Mouse (Mus musculus): Measurements from ENCODE around the gene Scgb1a1. TPM values are rescaled to one million over a fixed set of nuclear protein-coding genes. Genes with fewer than 3 reads are reported as not detected.
A peak's percentile ranks its signal among the peaks of the same experiment; 100 is the strongest.

Scgb1a1 gene
- total RNA-seq, 1 experiment from 2014 or later: not detected

DNA sequence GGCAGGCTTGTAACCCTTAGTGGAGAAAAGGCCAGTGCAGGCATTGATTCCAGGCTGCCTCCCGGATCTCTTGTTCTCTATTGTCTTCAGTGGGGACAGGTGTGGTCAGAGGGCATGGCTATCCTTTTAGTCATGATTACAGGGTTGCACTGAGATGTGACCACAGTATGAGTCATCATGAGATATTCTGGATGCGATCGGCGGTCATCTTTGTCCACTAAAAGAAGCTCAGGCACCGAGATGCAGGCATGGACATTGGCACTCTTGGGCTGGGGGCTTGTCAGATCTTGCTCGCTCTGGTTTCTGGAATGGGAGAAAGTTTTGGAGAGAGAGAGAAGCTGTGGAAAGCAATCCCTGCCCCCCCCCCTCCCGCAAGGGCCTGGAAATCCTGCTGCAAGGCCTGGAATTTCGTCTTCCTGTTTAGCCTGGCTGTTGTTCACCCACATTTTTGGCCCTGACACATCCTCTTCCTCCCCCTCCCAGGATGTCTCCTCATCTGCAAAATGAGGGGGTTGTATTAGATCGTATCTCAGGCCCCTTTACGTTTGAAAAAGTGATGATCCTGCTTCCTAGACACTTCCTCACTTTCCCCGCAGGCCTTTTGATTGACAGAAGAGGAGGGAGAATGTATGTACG, 13.9 kb downstream of the Scgb1a1 start:
- ATAC-seq (replicated peaks; ENCODE audit: insufficient number of reproducible peaks, low FRiP score, low TSS enrichment, poor library complexity, severe bottlenecking): no peak

DNA sequence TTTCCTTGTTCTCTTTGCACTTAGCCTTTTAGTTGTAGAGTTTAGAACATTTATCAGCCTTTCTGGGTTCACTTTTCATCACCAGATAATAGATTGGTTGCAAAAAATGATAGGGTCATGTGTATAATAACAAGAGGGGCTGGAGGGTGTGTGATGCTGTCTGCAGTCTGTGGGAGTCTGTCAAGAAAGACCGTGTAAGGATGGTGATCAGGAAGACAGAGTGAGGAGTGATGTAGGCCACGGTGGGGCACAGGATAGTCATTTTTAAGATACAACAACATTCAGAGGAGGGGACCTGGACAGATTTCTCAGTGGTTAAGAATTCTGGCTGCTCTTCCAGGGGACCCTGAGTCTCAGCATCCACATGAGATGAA, 15.6 kb downstream of the Scgb1a1 start:
- no peak for ATAC-seq (replicated peaks; ENCODE audit: insufficient number of reproducible peaks, low FRiP score, low TSS enrichment, poor library complexity, severe bottlenecking)

DNA sequence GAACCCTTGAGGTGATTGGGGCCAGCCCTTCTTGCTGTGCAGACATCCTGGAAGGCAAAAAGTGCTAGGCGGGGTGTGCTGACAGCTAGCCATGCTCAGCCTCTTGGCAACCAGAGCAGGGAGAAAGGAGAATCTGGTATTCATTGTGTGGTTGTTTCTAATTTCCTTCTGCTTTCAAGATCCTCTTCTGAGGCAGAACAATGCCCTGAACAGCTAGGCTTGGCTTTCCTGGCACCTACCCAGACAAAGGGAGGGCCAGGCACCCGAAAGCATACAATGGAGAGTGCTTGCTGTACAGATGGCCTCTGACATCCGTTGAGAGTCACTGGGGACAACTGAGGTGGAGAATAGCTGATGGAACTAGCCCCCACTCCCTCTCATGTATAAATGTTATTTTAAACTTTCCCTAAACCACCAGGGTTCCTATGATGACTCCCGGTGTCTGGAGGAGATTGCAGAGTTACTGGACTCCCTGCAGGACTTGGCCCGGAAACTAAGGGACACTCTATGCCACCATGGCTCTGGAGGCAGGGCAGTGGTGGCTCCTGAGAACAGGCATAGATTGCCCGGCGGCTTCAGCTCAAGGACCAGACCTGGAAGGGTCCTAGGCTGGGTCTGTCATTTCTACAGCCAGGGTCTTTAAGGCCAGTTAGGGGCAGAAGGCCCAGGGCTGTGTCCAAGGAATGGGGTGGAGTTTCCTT, 16.2 kb downstream of the Scgb1a1 start:
- ATAC-seq (replicated peaks; ENCODE audit: insufficient number of reproducible peaks, low FRiP score, low TSS enrichment, poor library complexity, severe bottlenecking): peak; percentile 72

DNA sequence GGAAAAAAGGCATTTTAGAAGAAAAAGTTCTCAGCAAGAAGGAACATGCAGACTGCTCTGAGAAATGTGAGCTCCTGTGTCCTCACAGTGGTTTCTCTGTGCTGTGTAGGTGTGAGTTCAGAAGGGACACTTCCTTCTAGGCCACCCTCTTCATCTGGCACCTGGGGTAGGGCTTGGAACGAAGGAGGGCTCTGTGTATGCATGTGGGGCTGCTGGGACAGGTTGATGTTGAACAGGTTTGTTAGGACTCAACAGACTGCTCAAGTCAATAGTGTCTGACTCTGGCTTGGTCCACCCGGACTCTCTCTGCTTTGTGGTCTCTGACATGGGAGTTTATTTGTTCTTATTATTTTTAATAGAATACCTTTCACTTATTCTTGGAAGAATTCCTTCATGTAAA, 17.4 kb downstream of the Scgb1a1 start:
- ATAC-seq (replicated peaks; ENCODE audit: insufficient number of reproducible peaks, low FRiP score, low TSS enrichment, poor library complexity, severe bottlenecking): no peak

DNA sequence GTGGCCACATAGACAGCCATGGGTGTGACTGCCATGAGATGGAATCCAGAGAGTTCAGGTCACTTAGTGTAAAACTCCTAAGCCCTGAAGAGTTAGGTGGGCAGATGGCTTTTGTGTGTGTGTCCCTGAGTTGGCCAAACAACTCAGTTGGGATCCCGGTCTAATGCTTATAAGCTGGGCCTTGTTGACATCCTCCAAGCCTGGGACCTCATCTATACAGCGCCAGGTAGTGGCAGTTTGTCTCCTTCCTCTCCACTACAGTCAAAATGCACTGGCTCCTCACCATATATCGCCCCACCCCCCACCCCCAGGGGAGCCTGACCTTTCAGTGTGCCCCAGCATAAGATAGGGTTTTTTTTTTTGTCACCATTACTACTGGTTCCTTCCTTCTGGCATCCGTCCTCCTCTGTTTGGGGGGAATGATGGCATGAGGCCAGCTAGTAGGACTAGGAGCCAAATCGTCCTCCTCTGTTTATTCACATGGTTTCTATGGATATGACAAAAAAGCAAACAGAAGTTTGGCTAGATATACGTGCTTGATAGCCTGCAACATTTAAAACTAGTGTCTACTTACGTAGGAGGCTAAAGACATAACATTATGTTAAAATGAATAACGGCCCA, 18.0 kb downstream of the Scgb1a1 start:
- ATAC-seq (replicated peaks; ENCODE audit: insufficient number of reproducible peaks, low FRiP score, low TSS enrichment, poor library complexity, severe bottlenecking): no peak

DNA sequence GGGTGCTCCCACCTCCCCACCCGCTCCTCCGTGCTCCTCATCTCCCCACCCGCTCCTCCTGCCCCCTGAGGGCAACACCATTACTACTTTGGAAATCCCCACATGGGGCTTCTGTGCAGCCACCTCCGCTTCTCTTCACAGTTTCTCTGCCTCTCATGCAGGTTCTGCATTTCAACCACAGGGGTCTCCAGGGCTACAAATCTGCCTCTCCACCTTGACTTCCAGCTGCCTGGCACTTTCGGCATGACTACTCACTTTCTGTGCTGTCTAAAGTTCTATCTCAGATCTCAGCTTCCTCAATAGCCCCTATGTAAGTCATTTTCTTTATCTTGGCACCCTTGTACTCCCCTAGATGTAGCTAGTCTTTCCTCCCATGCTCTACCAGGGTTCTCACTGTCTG, 20.5 kb downstream of the Scgb1a1 start:
- no peak for ATAC-seq (replicated peaks; ENCODE audit: insufficient number of reproducible peaks, low FRiP score, low TSS enrichment, poor library complexity, severe bottlenecking)

DNA sequence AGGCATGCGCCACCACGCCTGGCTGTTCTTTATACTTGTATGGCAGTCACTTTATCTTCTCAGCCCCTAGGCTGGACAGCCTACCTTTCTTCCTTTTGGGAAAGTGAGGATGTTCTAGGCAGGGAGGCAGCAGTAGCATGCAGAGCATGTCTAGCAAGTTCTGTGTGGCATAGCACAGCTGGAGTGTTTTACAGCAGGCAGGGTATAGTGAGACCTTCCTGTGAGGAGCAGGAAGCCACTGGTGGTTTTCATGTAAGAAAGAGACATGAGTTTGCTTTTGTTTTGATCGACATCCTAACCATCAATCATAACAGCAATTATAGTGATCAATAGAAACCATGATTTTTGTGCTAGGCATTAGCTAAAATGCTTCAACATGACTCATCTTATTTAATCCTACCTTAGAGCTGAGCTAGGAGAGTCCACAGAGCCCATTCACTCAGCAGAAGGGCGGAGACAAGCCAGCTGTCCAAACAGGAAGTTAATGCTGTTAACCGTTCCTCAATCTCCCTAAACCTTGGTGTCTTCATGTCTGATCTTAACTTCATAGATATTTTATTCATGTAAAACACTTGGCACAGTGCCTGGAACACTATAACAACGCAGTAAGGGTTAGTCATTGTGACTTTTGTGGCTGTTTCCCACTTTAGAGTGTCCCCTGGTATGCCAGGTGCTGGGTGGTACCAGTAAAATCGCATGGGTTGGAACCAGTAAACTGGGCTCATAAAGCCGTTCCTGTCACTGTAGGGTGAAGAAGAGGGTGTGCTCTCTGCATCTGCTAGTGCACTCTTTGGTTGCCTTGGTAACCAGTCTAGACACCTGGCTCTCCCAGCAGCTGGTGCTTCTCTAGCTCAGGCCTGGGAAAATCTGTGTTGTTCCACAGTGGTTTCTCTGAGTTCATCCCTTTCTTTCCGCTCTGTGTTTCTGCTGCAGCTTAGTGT, 21.9 kb downstream of the Scgb1a1 start:
- peak; percentile 60 for ATAC-seq (replicated peaks; ENCODE audit: insufficient number of reproducible peaks, low FRiP score, low TSS enrichment, poor library complexity, severe bottlenecking)

DNA sequence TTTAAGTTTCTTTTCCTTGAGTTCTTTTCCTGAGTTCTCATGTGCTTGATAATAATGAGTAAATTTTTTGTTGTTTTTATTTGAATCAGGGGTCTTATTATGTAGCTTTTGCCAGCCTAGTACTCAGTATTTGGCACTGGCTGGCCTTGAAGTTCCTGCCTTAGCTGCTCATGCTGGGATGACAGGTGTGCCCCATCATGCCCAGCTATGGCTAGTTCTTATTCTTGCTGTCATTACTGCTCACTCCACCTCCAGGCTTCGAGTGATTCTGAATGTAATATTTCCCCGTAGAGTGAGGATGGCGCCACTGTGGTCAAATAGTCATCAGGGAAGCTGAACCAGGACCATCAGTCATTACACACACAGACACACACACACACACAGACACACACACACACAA, 23.9 kb downstream of the Scgb1a1 start:
- no peak for ATAC-seq (replicated peaks; ENCODE audit: insufficient number of reproducible peaks, low FRiP score, low TSS enrichment, poor library complexity, severe bottlenecking)

DNA sequence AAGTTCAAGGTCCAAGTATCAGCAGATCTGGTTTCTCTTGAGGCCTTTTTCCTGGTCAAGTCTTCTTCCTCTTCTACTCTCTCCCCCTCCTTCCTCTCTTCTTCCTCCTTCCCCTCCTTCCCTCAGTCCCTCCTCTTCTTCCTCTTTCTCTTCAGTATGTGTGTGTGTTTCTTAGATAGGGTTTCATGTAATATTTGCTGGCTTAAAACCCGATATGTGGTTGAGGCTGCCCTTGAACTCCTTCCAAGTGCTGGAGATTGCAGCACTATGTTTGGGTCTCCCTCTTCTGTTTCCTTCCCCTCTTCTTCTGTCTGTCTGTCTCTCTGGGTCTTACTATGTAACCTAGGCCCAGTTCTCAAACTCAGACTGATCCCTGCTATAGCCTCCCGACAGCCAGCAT, 24.9 kb downstream of the Scgb1a1 start:
- no peak for ATAC-seq (replicated peaks; ENCODE audit: insufficient number of reproducible peaks, low FRiP score, low TSS enrichment, poor library complexity, severe bottlenecking)

DNA sequence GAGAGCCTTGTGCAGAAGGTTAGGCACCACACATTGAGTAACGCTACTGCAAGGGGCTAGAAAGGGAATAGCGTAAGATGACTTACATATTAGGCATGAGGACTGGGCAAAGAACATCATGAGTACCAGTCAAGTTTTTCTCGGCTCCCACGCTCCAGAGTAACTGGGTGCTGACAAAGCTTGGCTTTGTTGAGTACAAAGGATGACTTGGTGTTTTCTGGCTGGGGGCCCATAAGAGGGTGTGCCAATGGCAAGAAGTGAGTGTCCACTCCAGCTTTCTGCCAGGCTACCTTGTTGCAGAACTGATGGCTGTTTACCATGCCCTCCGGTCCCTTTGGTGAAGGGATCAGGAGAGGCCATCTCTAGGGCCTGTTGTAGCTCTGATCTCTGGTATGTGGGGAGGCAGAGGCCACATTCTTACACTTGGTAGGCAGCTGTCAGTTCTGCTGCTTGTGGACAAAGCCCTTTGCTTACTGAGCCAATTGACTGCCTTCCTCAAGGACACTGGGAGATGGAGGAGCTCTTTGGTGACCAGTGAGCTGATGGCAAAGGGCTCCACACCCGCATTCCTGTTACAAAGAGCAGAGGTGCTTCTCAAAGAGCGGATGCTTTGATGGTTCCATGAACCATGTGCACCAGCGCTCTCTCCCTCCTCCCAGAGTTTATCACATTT, 26.4 kb downstream of the Scgb1a1 start:
- no peak for ATAC-seq (replicated peaks; ENCODE audit: insufficient number of reproducible peaks, low FRiP score, low TSS enrichment, poor library complexity, severe bottlenecking)

DNA sequence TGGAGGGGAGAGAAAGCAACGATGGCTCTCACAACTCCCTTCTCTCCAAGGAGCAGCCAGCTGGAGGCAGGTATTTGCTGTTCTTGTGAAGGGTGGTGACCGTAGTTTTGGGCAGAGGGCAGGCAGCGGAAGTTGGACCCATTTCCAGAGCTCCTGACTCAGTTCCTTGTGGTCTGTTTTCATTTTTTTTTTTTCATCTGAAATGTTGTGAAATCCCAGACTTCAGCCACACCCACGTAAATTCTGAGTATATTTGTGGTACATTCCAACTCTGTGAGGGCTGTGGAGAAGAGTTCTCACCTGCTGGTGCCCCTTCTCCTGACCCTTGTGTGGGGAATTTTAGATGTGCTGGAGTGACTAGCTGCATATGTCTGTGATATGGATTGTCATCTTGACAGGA, 27.7 kb downstream of the Scgb1a1 start:
- ATAC-seq (replicated peaks; ENCODE audit: insufficient number of reproducible peaks, low FRiP score, low TSS enrichment, poor library complexity, severe bottlenecking): peak; percentile 37; the same call in 1 of the 2 replicates

DNA sequence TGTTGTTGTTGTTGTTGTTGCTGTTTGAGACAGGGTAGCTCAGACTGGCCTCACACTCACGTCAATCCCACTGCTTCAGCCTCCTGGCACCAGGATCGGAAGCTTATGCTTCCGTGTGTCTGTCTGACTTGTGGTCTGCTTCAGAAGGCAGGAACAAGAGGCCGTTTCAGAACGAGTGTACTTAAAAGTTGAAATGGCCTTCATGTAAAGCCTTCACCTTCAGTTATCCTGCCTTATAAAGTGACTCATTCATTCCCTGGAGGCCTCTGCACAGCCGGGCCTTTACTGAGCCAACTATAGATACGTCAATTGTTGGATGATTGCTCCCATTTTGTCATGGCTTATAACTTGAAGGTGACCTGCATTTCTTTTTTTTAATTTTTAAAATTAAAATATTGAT, 28.4 kb downstream of the Scgb1a1 start:
- no peak for ATAC-seq (replicated peaks; ENCODE audit: insufficient number of reproducible peaks, low FRiP score, low TSS enrichment, poor library complexity, severe bottlenecking)

DNA sequence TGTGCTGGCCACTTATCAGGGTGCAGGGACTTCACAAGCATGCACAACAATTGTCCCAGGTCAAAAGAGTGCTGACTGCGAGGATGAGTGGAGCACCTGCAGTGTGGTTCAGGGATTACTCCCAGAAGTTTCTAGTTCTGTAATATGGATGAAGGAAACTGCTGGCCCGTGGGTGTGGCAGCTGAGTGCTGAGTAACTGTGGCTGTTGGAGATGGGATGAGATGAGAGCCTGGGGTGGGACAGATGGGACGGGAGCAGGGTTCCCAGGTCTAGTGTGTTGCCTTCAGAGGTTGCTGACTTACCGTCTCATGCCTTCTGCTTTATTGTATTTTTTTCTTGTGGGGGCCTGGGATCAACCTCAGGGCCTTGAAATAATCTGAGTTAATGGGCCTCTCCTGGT, 28.8 kb downstream of the Scgb1a1 start:
- no peak for ATAC-seq (replicated peaks; ENCODE audit: insufficient number of reproducible peaks, low FRiP score, low TSS enrichment, poor library complexity, severe bottlenecking)

DNA sequence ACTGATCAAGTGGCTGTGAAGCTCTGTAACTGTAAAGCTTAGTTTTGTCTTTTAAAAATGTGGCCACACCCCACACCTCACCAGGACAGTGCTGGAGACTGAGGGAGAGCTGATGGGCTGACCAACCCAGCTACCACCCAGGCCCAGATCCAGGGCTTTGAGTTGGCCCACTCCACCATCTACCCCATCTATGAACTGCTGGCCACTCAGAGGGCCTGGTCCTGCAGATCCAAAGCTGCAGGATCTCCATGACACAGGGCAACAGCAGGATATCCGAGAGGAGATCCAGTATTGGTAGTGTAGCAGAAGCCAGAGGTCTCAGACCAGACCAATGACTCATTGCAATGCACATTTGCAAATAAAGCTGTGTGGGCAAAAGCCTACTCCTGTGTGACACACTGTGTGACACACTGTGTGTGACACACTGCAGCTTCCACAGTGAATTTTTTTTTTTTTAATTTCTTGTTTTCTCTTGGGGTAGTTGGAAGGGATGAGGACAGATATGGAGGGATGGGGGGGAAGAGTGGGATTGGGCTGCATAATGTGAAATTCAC, 29.4 kb downstream of the Scgb1a1 start:
- no peak for ATAC-seq (replicated peaks; ENCODE audit: insufficient number of reproducible peaks, low FRiP score, low TSS enrichment, poor library complexity, severe bottlenecking)

DNA sequence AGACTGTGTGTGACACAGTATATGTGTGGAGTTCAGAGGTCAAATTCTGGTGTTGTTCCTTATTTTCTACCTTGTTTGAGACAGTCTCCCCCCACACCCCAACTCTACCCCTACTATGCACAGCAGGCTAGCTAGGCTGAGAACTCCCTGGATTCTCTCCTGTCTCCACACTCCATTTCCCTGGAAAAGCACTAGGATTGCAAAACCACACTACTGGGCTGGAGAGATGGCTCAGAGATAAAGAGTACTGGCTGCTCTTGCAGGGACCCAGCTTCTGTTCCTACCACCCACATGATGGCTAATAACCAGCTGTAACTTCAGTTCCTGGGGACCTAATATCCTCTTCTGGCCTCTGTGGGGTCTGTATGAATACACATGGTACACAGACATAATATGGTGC, 30.1 kb downstream of the Scgb1a1 start:
- no peak for ATAC-seq (replicated peaks; ENCODE audit: insufficient number of reproducible peaks, low FRiP score, low TSS enrichment, poor library complexity, severe bottlenecking)

DNA sequence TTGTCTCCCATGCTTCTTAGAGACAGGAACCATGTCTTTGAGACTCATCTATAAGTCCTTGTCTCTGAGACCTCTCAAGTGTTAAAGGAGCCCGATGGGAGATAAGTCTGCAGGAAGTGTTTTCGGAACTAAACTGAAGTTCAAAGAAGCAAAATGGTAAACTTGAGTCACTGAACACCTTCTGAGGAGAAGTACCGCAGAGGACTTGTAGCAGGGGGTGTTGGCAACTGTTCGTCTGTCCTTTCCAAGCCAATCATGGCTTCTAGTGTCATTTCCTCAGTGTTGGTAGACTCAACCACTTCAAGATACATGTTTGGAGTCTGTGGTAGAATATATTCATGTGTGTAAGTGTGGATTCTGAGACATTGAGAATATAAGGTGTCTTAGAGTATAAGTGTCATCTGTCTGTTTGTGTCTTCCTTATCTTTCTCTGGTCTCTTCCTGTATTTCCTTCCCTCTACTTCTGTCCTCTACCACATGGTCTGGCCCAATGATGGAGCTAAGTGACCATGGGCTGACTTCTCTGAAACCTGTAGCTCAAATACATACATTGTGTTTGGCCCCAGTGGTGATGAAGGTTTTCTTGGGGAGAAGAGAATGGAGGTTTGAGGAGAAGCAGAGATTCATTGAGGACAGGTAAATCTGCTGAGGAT, 31.9 kb downstream of the Scgb1a1 start:
- no peak for ATAC-seq (replicated peaks; ENCODE audit: insufficient number of reproducible peaks, low FRiP score, low TSS enrichment, poor library complexity, severe bottlenecking)

DNA sequence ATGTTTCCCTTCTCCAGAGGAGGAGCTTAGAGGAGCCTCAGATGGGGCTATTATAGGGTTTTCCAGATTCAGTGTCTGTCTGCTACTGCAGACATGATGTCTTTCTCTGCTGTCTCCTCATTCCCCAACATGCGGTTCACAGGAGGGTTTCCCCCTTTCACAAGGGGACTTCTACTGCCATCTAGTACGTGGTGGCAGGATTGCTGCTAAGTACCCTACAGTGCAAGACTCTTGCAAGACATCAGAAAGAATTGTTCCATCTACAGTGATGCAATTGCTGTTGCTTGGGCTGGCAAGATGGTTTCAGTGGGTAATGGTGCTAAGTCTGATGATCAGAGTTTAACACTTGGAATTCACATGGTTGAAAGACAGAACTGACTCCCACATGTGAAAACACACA, 32.6 kb downstream of the Scgb1a1 start:
- peak; percentile 67 for ATAC-seq (replicated peaks; ENCODE audit: insufficient number of reproducible peaks, low FRiP score, low TSS enrichment, poor library complexity, severe bottlenecking)

All from monocyte, adult 5-6 weeks (primary cell).